Mouse (Mus musculus): ENCODE results near the gene Hsd17b11. TPM values are rescaled to one million over a fixed set of nuclear protein-coding genes. Genes with fewer than 3 reads are reported as not detected.

The Hsd17b11 gene
- polyA plus RNA-seq, 1 experiment from 2014 or later, result 2.8 TPM

DNA sequence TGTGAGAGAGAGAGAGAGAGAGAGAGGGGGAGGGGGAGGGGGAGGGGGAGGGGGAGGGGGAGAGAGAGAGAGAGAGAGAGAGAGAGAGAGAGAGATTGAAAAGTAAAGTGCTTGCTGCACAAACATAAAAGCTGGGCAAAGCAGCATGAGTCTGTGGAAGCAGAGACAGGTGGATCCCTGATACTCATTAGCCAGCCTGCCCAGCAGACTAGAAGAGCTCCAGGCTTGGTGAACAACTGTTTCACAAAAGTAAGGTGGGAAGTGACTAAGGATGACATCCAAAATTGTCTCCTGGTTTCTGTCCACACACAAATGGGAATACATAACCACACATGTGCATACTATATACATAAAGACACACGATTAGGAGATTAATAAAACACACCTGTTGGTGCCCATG is 81.9 kb downstream of the Hsd17b11 start:
- H3K27me3 ChIP-seq (replicated peaks), result no peaks in the 10 kb centered on the region
- no peak overlapping the region for H3K27ac ChIP-seq (replicated peaks)
- no peaks in the 10 kb centered on the region for H3K36me3 ChIP-seq
- H3K4me1 ChIP-seq, result peaks cover 50% of the 10 kb centered on the region
- no peak overlapping the region for H3K4me3 ChIP-seq
- H3K4me2 ChIP-seq, result no peak overlapping the region
- no peaks in the 10 kb centered on the region for H3K9me3 ChIP-seq
- WGBS, result 71% methylated on average over 1 of the region's 1 CpGs
- no peak for ATAC-seq (ENCODE audit: extremely low read depth, insufficient number of reproducible peaks, low FRiP score, low TSS enrichment)
- no peak overlapping the region for H3K9ac ChIP-seq

Small RNAs within 50 kb of the gene (microRNA-seq; reads per million reads assigned to microRNA genes)
- 4.5 reads per million, percentile 19 among the genes with 10 or more reads in this experiment for gene Mir5619

Other genes with a start within 250 kb of the Hsd17b11 start
- gene Klhl8, start 110.7 kb downstream of the Hsd17b11 start, polyA plus RNA-seq (2015; fragmentation: Nextera tagmentation; extraction: Ambion mirVana), result 8.5 and 10.2 TPM in 2 replicates
- gene Hsd17b13, start 44.5 kb downstream of the Hsd17b11 start, polyA plus RNA-seq (2015; fragmentation: Nextera tagmentation; extraction: Ambion mirVana), result 0.18 and 0.27 TPM in 2 replicates
- gene Nudt9, start 24.4 kb upstream of the Hsd17b11 start, polyA plus RNA-seq (2015; fragmentation: Nextera tagmentation; extraction: Ambion mirVana), result 53.7 and 55.6 TPM in 2 replicates
- gene Gm17660, start 55.7 kb upstream of the Hsd17b11 start, polyA plus RNA-seq (2015; fragmentation: Nextera tagmentation; extraction: Ambion mirVana), result not detected in 2 replicates
- 45.7 and 47.3 TPM in 2 replicates for gene Sparcl1, start 91.8 kb upstream of the Hsd17b11 start, polyA plus RNA-seq (2015; fragmentation: Nextera tagmentation; extraction: Ambion mirVana)
- not detected in 2 replicates for gene Dspp, start 148.8 kb upstream of the Hsd17b11 start, polyA plus RNA-seq (2015; fragmentation: Nextera tagmentation; extraction: Ambion mirVana)
- gene Dmp1, start 180.7 kb upstream of the Hsd17b11 start, polyA plus RNA-seq (2015; fragmentation: Nextera tagmentation; extraction: Ambion mirVana), result 0.05 and 0.06 TPM in 2 replicates